Mouse (Mus musculus): Measurements from ENCODE around the gene Ccdc169. TPM values are rescaled to one million over a fixed set of nuclear protein-coding genes. Genes with fewer than 3 reads are reported as not detected.

The Ccdc169 gene
- total RNA-seq (2022), result under 1 TPM in 2 of 4 experiments, not detected in 2; 0.08 to 0.09 TPM

DNA sequence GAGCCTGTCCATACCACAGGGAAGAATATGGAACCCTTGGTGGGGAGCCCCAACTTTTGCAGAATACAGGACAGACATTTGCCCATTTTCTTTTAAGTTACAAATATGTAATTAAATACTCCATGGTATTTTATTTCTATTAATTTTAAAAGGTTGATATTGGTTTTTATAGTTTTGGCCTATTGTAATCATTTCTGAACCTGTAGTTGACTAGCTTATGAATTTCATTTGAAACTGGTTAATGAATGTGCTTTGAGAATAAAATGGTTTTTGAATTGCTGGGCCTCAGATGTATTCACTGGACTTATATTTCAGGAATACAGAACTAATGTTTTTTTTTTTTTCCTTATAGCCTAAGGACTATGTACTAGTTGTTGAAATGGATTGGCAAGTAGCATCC lies at the start of gene Ccdc169:
TSS of gene Ccdc169 (plus strand) at position 301 of the 400 bp plus-strand sequence.
- DNase-seq (ENCODE audit: low spot score), result no peak

DNA sequence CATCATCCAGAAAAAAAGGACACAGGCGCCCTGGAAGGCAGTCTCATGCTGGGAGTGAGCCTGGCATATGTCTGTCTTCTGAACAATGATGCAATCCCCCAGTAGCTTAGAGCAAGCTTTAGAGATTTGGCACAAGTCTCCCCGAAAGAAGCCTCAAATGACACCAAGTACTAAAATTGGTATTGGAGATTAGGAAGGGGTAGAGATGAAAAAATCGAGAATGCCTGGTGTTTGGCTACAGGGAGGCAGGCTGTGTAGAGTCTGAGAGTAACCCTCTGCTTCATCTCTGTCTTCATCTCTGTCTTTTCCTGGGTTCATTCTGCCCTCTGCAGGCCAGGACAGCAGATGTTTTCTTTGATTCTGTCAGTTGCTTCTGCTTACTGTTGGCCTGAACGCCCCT lies 49.8 kb upstream of the Ccdc169 start:
- DNase-seq (ENCODE audit: low spot score), result no peak

DNA sequence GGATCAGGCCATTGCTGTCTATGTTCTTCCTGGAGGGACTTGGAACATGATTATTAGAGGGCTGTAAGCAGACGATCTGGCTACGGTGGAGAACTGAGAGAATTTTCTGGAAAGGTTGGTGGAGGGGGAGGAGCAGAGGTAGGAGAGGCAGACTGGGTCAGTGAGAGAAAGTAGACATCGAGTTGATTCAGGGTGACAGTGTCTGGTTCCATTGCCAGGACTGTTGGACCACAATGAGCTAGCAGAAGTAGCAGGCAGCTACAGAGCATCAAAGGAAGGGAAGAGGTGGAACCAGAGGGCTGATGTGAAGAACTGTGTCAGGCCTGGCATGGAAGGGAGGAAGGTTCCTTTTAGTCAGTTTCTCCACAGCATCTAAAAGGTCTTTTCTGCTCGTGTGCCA lies 48.8 kb upstream of the Ccdc169 start:
- DNase-seq (ENCODE audit: low spot score), result no peak

DNA sequence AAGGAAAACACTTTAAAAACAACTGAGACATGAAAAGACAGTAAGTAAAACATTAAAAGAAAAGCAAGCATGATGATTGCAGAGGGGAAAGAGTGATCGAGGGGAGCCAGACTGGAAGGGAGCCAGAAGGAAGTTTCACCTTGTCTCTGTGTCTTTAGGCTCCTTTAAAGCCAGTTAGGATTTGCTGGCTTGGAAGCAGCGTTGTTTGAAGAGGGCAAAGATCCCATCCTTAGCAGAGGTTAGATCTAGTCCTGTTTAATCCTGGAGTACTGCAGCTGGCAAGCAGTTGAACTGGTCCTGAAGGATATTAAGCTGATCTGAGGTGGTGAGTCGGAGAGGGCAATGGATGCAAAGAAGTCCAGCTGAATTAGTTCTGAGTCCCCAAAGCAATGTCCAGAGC lies 48.3 kb upstream of the Ccdc169 start:
- DNase-seq (ENCODE audit: low spot score), result no peak

DNA sequence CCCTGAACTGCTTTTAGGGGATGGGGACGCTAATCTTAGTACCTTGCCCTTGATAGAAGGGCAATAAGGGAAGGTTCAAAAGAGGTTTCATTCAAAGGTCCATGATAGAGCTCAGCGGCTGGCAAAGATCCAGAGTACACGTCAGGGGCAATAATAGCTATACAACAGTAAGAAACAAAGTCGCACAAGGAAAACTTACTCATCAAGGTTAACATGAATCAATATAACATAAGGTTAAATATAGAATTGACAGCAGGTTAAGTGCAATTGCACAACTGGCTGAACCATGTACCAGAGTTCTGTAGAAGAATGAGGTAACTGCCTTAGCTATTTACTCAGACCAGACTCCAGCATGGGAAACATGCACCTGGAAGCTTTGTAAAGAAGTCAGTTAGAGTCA lies 47.8 kb upstream of the Ccdc169 start:
- DNase-seq (ENCODE audit: low spot score), result no peak

DNA sequence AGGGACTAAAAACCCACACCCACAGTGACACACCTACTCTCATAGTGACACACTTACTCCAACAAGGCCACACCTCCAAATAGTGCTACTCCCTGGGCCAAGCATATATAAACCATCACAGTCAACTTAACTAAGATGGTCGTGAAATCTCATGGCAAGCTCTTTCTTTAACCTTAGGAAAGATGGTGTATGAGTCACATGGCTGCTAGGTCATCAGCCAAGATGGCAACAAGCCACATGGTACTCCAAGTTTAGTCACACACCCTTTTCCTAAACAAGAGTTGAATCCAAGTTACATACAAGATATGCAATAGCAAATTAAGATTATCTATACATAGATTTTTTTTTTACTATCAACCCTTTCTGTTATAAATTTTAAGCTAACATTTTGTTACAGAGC lies 44.0 kb upstream of the Ccdc169 start:
- DNase-seq (ENCODE audit: low spot score), result no peak

DNA sequence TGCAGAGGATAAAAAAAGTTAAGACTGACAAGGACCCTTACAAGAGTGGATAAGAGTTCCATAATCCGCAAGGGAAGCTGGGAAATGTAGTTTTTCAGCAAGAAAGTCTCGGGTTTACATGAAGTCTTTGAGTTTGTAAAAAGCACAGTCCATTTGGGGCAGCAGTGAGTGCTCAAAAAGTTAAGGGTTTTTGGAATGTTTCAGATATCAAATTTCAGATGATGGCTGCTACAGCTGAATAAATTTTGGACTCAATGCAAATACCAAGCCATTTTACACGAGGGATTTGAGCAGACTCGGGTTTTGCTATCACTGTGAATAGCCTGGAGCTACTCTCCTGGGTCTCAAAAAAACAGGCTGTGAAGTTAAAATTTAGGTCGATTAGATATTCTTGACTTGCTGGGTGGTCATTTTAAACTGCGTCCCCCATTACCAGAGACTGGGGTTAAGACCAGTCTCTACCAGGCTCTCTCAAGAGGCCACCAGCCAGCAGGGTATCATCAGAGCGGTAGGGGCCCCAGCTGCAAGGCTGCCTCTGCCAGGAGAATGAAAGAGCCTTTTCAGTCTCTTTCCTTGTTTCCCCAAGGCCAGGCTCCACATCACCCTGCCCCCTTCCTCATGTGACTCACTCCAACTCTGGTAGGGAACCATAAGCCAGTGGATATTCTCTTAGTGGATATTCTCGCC lies 41.0 kb upstream of the Ccdc169 start:
- DNase-seq (ENCODE audit: low spot score), result no peak

DNA sequence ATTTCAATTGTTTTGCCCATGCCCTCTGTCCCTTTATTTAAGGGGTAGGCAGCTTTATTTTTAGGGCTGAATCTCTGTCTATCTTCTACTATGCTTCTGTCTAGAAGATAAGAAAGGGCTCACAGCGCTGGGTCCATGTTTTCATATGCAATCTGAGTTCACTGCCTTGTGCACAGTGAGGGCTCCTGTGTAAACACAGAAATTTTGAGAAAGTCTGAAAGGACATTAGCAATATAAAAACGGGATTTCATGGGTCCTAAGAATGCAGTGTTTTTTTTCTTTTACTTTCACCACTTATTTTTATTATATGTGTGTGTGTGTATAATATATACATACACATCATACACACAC lies 40.5 kb upstream of the Ccdc169 start:
- no peak for DNase-seq (ENCODE audit: low spot score)

DNA sequence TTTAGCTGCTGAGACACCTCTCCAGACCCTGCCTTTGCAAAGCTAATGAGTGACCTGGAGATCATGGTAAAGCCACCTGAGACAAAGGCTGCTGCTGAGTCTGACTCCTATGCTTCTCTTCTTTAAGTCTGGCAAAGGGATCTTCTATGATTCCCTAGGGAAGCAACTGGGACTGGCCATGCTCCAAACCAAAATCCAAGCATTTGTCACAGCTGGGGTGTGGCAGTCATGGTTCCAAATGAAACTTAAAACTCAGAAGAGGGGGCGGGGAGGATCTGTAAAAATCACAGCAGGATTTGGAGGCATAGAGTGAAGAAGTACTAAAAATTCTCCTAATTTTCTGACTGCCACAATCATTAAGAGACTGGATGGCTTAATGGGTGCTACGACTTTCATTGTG lies 40.0 kb upstream of the Ccdc169 start:
- no peak for DNase-seq (ENCODE audit: low spot score)

DNA sequence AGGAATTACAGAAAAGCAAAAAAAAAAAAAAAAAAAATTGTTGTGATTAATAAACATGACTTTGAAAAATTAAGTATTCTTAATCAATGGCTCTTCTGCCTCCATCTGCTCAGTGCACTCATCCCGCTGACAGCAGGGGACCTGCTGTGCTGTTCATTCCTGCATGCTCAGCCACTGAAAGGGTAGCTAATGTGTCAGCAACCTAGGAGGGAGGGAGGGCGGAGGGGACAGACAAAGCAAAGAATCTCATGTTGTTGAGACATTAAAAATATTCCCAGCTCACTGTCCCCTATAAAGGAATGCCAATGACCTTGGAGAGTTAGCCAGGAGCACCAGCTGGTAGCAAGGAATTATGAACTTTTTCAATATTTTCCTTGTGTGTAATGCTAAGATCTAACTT lies 39.1 kb upstream of the Ccdc169 start:
- no peak for DNase-seq (ENCODE audit: low spot score)

DNA sequence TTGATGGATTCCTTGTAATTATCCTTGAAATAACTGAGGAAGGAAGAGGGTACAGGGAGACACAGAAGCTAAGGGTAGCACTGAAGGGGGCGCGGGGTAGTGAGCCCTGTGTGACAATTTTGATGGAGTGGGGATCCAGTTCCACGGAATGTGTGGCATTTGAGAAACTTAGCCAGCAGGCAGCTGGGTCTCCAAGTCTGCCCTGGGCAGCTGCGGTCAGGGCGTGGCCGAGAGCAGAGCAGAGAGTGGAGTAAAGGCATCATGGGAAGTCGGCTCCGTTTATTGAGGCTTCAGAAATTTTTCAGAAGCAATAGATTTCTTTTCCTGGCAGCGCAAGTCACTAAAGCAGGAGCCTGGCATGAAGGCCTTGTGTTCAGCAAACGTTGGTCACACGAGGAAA lies 38.1 kb upstream of the Ccdc169 start:
- DNase-seq (ENCODE audit: low spot score), result no peak

DNA sequence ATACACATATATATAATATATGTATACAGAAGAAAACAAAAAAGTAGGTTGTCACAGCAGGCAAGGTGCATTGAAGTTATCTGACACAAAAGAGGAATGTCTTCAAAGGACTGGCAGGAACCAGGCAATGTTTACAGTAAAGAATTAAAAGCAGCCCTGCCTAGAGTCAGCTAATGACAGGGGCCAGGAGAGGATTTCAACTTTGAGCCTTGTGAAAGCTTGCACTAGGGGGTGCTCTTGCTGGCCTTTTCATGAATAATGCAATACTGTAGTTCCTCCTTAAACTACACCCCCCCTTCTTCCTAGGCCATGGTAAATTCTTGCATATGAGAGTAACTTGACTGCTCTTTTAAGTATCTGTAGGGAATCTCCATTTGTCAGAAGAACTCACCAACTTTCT lies 36.0 kb upstream of the Ccdc169 start:
- DNase-seq (ENCODE audit: low spot score), result no peak

DNA sequence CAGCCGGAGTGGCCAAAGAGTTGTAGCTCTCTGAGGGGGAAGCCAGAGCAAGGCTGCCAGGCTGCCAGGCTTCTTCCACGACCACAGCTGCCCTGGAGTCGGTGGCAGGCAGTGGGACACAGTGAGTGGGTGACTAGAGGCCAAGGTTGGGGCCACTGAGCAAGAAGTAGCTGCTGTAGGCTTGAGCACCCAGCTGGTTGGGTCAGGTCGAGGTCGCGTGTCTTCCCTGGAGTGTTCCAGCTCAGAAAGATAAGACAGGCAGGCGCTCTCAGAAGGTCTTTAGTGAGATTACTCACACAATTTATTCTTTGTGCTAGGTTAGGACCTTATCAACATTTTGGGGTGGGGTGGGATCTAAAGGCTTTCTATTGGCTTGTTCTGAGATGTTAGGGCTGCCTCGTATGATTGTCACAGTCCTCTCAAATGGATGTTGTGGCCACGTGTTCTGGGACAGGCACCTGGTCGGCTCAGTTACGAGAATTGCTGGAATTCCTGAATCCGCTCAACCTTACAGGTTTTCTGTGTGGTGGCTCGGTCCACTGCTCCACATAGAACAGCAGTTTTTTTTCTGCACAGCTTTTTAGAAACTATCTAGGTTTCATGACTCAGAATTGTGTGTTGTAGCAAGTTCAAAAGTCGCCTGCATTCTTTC lies 31.6 kb upstream of the Ccdc169 start:
- no peak for DNase-seq (ENCODE audit: low spot score)

DNA sequence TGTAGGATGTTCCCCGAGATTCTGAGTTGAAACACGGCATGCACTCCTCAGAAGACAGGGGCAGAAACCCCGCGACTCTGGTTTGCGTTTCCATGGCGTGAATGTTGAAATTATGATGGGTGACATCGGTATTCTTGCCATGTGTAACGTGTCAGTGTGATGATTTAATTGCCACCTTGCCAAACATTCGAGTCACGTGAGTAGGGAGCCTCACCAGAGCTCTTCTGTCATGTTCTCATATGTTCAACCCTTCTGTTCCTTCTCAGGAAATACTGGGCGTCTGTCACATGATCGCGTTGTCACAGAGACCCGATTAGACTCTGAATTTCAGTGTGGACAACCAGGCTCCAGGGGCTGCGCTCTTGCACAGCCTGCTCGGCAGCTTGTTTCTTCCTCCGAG lies 31.1 kb upstream of the Ccdc169 start:
- no peak for DNase-seq (ENCODE audit: low spot score)

DNA sequence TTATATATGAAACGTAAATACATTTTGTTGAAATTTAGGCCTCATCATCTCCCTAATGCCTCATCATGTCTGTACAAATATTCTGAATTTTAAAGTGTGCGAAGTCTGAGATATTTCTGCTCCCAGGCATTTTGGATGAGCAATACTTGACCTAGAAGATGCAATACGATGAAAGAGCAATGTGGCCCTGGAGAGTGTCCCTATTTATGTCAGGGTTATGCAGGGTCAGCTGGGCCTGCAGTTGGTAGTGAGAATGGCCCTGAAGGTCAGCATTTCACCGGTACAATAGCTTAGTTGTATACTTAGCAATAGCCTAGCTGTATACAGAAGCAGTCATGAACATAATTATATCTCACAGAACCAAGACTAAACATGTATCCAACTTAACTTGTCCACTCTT lies 28.0 kb upstream of the Ccdc169 start:
- no peak for DNase-seq (ENCODE audit: low spot score)

DNA sequence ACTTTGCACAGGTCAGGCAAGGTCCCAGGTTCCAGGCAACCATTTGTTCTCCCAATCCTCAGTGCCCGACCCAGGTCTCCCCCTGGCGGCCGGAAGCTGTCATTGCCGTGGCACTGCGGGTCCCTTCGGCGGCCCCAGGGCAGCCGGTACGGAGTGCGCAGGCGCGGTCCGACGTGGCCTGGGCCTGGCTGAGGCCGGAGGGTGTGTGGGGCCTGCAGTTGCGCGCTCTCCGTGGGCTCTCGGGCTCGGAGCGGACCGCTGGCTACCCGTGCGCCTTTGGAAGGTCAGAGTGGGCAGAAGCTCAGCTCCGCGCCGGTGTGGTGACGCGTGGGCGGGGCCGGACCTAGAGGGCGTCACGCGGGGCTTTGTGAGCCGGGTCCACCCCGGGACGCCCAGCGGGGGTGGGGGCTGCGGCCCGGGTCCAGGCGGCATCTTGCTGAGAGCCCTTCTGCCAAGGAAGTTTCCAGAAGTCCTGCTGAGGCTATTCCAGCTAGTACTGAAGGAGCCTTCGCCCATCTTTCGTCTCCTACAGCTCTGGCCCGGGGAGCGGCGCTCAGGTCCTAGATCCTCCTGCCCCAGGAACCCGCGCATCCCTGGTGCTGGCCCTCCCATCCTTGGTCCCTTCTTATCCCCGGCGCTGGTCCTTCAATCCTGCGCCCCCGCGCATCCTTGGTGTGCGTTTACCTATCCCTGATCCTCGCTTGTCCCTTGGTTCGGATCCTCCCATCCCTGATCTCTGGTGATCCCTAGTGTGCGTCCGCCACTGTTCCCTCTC lies 25.0 kb upstream of the Ccdc169 start, which contains the start of gene Spg20:
TSS of gene Spg20 (plus strand) at position 174 of the 775 bp plus-strand sequence.
- DNase-seq (ENCODE audit: low spot score), result peak; percentile 95

DNA sequence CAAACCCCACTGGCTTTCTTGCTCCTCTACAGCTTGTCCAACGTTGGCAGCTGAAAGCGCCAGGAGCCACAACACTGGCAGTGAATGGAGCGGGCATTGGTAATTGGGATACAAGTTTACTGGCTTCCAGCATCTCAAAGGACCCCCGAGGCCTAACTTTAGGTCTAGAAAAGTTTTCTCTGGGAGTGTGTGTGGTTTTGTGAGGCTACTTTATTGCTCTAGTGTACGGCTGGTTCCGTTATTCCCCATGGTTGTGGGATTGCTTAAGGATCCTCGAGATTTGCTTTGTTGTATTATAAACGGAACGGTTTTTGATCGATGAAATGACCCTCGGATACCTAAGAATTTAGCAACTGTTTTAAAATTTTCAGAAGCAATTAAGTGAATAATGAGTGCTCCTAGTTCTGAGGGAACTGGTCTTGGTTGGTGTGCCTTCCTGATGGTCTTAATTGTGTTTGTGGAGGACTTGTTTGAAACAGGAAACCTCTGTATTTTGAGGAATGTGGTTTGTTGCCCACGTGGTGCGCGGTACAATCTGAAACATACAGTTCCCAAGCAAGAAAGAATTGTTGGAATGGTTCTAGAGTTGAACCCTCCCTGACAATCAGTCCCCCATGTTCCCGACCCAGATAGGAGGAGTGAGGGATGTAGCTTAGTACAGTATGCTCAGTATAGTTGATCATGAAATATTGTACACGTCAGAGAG lies 24.3 kb upstream of the Ccdc169 start:
- no peak for DNase-seq (ENCODE audit: low spot score)

DNA sequence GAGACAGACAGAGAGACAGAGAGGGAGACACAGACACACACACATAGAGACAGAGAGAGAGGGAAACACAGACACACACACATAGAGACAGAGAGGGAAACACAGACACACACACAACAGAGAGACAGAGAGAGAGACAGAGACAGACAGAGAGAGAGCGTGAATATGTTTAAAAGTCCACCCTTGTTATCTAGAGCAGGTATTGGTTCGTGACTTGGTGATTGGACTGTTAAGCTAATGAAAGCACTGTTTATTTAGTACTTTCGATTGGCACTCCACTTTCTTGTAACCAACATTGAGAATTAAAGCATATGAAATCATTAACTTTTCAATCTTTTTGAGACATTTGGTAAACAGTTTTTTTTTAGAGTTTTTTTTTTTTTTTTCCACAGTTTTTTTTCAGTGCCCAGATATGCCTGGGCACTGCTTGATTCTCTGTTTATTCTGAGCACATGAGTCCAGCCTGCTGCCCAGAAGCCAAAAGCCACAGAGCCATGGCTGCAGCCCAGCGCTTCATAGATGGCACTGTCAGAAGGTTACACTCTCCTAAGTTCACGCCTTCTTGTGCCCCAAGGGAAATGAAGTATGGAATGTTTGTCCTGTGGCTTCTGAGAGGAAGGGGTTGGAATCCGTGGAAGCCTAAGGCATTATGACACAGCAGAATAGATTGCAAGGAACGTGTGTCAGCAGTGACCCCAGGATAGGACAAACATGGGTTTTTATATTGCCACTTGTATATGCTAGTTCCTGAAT lies 22.6 kb upstream of the Ccdc169 start:
- peak; percentile 24 for DNase-seq (ENCODE audit: low spot score)

DNA sequence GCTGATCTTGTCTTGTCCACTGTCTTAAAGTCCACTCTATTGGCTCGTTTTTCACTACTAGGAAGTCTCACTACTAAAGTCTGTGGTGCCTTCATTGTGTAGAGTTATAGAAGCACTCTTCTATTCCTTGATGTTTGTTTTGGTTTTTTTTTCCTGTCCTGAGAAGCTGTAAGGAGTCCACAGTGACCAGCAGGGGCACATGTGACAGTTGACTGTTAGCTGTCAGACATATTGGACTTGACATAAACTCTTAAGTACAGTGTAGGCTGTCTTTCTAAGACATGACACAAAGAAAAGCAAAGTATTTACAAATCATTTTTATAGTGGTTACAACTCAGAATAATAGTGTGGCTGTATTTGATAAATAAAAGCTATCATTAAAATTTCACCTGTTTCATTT lies 22.1 kb upstream of the Ccdc169 start:
- DNase-seq (ENCODE audit: low spot score), result no peak

DNA sequence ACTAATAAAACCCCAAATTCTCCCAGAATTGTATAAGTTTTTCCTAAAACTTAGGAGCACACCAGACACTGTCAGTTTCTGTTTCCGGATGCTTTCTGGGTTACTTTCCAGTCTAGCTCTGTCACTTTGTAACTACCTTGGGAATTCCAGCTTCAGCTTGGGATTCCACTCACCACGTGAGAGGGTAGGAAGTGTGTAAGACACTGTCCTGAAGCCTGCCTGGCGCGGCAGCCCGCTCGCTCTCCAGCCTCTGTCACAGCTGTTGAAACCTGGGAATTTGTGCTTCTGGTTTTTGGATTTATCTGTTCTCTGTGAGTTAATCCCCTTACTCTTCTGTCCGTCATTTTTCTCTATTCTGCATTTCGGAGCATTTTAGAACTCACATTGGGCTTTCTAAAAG lies 21.1 kb upstream of the Ccdc169 start:
- no peak for DNase-seq (ENCODE audit: low spot score)

DNA sequence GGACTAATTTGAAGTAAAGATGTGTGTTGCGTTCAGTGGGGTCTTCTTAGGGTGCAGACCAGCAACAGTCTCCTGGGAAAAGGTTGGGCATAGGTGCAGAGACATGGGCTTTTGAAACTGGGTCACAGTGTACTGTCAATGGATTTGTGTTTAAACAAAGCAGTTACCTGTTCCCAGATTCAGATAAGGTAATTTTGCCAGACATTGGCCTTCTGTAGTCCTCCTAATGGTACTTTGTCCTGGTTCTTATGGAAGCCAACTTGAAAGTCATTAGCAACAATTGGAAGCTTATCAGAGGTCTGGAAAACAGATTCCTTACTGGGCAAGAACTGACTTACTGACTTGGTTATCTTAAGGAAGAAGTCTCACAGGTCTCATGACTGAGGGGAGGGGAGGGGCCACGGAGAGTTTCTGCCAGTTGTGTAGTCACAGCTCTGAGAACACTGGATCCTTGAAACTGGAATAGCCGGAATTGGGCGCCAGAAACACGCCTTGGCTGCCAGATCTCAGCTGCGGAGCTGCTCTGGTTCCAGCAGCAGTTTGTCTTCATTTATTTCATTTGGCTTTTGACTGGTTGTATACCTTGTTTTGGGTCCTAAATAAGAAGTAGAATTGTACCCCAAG lies 17.8 kb upstream of the Ccdc169 start:
- peak; percentile 45 for DNase-seq (ENCODE audit: low spot score)
